Mouse (Mus musculus): ENCODE data around the gene Spdl1.
"Not testable (repeated sequence)": the region's sequence is repeated elsewhere in the genome, so short reads cannot be mapped to it uniquely, and the experiment has no call there.

Gene Spdl1

DNA sequence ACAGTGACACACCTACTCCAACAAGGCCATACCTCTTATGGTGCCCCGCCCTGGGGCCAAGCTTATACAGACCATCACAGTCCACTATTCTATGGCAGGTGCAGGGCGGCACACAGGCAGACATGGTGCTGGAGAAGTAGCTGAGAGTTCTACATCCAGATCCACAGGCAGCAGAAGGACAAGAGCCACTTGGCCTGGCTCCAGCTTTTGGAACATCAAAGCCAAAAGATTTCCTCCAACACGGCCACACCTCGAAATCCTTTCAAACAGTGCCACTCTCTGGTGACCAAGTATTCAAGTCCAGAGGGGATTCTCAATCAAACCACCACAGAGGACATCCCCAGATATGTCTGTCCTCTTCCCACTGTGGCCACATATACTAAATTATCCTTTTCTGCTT lies 28.4 kb downstream of the Spdl1 start:
- not testable (repeated sequence) for DNase-seq (ENCODE audit: low read depth)

DNA sequence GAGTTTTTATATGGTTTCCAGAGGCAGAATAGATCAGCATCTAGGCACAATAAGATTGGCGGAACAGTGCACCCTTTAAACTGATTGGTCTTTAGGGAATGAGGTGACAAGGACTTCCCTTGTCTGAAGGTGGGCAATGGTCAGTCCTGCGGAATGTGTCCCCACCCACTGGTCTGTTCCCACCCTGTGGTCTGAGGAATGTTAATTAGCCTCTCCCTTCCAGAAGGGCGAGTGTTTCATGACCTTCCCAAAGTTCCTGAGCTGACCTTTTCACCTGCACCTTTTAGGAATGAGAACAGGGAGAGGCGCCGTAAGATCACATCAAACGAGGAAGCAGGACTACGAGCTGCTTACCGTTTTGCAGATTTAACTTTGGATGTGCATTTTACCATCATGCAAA lies 35.4 kb downstream of the Spdl1 start:
- DNase-seq (ENCODE audit: low read depth), result not testable (repeated sequence)

GRCm38 (mm10) chr11:34796097-34796496 lies 37.3 kb downstream of the Spdl1 start:
- peak; percentile 30 for DNase-seq (ENCODE audit: low read depth)

DNA sequence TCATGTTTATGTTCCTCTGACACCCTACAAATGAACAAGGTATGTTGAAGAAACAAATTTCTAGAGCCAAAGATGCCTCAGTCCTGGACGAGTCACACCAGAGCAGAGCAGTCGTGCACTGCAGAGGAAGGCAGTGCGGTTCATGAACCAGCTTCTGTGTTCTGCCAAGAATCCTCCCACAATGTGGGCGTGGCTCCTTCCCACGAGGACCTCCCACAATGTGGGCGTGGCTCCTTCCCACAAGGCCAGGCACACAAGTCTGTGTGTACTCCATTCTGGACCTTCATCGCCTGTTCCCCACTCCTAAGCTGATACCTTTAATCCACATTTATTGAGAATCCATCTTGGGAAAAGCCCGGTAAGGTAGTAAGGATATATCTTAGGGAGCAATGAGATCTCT lies 41.6 kb downstream of the Spdl1 start:
- DNase-seq (ENCODE audit: low read depth), result peak; percentile 48

DNA sequence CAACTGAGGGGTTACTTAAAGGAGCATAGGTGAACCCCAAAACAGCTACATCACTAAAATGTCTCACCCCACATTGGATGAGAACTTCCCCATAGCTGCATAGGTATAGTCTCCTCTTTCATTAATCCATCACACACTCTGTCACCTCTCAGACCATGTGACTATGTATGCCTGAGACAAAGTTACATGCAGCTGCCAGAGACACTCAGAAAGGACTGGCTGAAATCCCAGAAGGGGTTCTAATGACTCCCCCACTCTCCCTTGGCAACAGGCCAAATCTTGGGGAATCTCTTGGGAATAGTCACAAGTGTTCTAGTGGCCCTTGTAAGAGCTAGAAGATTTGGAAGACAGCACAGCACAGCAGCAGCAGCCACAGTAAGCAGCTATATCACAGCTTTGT lies 48.6 kb downstream of the Spdl1 start:
- DNase-seq (ENCODE audit: low read depth), result no peak

DNA sequence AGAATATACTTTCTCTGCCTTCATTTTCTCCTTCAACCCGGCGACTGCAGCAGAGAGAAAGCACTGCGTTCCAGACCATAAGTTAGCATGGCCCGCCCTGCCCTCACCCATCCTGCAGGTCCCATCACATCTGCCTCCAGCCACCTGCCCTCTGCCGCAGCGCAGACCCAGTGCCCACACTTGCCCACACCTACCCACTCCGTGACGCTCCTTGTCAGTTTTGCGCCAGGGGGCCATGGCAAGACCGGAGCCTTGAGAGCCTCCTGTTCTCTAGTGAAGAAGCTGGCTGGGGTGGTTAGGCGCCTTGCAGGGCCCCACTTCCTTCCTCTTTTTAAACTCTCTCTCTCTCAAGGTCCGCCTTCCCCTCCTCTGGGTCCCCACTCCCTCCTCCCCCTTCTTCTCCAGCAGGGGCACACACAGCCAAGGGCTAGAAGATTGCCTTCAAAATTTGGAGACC lies 49.8 kb downstream of the Spdl1 start, which contains the start of gene Dock2:
TSS of gene Dock2 (minus strand) at position 306 of the 457 bp plus-strand sequence.
- DNase-seq (ENCODE audit: low read depth), result no peak

- DNase-seq (ENCODE audit: low read depth), result no peak
These were observed 50.7 kb downstream of the Spdl1 start for GRCm38 (mm10) chr11:34782516-34783430.

DNA sequence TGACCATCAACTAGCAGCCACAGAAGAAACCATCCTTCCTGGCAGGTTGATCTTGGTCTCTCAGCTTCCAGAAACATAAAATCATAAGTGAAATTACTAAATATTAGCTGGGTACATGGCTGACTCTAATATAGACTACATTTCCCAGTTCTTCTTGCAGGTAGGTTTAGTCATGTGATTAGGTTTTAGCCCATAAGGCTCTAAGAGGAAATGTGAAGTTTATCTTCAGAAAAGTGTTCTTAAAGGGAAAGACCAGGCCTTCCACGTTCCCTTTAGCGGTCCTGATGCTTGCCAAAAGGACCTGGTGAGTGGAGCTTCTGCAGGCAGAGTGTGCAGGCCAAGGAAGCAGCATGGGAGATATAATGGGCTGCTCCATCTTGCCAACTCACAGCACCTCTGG lies 52.7 kb downstream of the Spdl1 start:
- DNase-seq (ENCODE audit: low read depth), result no peak

DNA sequence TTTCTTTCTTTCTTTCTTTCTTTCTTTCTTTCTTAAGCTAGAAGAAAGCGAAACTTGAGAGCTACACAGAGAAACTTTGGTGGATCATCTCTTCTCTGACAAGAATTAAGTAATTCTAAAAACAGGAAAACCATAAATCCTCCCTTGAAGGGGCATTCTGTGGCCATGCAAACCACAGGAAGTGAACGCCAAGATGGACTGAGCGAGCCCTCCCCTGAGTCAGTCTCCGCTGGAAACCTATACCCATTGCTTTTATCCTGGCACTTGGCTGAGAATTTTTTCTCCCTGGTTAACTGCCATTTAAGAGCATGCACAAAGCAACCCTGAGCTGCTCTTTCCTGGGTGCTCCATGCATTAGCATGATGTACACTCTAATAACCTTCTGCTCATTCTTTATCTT lies 53.5 kb downstream of the Spdl1 start:
- DNase-seq (ENCODE audit: low read depth), result no peak

DNA sequence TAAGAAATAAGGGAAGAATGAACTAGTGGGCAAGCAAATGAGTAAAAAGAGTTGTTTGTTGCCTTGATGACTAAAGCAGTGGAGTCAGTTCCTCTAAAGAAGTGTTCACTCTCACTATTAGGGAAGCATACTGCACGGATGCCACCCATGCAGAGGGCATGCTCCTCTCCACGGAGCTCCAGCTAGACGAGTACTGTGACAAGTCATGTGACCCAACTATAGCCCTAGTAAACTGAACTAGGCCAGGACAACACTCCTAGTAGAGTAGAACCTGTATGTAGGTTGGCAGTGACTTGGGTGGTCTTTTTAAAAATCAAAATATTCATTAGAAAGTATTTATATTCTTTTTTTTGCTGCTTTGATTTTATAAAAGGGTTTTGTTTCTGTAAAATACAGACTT lies 55.1 kb downstream of the Spdl1 start:
- no peak for DNase-seq (ENCODE audit: low read depth)

- no peak for DNase-seq (ENCODE audit: low read depth)
These were observed 55.9 kb downstream of the Spdl1 start for GRCm38 (mm10) chr11:34777529-34777928.

- DNase-seq (ENCODE audit: low read depth), result no peak
These were observed 57.4 kb downstream of the Spdl1 start for GRCm38 (mm10) chr11:34776054-34776453.

- no peak for DNase-seq (ENCODE audit: low read depth)
These were observed 58.8 kb downstream of the Spdl1 start for GRCm38 (mm10) chr11:34774636-34775035.

- DNase-seq (ENCODE audit: low read depth), result no peak
These were observed 60.0 kb downstream of the Spdl1 start for GRCm38 (mm10) chr11:34773304-34773895.

DNA sequence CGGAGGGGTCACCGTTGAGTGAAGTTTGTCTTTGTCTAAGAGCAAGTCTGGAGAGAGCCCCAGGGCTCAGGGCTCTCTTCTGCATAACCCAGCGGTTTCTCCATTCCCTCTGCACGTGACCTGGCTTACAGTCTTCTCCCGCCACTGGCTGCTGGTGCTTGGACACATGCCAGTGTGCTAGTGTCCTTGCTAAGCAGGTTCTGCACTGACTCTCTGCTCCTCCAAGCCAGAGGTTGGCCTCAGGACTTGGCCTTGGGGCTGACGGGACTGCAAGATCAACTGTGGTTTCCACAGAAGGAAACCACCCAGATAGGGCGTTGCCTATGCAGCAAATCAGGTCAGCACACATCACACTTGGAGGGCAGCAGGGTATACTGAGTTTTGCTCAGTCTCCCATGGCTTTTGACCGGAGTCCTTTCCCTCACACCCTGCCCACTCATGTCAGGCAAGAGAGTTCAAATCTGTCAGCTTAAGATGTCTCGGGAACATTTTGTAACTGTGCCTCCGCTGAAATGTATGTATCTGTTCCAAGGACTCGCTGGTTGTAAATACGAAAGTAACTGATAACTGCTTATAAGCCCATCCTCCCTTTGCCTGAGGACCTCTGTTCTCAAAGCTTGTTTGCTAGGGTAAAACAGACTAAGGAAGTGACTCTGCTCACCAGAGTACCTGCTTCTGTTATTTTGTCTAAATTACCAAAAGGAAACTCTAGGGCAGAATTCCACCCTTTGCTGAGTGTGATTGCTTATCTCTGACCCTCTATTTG lies 62.0 kb downstream of the Spdl1 start:
- peak; percentile 24 for DNase-seq (ENCODE audit: low read depth)

GRCm38 (mm10) chr11:34770666-34771065 lies 62.8 kb downstream of the Spdl1 start:
- DNase-seq (ENCODE audit: low read depth), result no peak

DNA sequence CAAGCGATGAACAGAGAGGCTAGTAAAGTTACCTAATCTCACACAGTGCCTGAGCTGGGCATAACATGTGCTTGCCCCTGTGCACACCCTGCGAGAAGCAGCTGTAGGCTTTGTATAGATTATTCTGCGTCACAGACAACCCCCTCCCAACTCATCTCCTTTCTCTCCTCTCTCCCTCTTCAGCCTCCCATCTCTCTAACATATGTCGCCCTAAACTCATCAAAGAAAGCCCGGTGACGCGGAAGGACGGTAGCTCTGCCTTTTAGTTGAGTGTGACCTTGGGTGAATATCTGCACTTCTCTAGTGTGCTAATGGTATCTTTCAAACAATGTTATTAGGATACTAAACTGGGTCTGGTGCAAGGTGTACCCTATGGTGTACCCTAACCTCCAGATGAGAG lies 63.5 kb downstream of the Spdl1 start:
- no peak for DNase-seq (ENCODE audit: low read depth)

GRCm38 (mm10) chr11:34769396-34769795 lies 64.0 kb downstream of the Spdl1 start:
- no peak for DNase-seq (ENCODE audit: low read depth)

DNA sequence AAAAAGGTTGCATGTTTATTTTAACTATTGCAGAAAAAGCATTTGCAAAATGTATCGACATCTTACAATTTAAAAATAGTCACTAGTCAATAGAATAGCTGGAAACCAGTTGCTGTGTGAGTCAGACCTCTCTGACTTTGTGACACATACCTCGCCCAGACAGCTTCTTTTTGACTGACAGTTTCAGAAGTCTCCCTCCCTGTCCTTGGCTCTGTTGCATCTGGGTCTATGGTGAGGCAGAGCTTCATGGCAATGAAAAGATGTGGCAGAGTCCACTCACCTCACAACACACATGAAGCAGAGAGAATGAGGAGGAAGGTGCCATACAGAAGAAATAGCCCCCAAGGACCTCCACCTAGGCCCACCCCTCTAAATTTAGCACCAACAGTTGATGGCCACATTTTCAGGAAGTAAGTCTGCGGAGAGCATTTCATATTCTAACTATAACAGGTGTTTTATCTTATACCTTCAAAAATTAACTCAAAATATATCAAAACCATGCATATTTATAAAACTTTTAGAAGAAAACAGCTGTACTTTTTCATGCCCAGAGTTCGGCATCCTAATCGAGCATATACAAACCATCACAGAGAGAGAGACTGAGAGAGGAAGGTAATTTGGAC lies 69.6 kb downstream of the Spdl1 start:
- DNase-seq (ENCODE audit: low read depth), result no peak

DNA sequence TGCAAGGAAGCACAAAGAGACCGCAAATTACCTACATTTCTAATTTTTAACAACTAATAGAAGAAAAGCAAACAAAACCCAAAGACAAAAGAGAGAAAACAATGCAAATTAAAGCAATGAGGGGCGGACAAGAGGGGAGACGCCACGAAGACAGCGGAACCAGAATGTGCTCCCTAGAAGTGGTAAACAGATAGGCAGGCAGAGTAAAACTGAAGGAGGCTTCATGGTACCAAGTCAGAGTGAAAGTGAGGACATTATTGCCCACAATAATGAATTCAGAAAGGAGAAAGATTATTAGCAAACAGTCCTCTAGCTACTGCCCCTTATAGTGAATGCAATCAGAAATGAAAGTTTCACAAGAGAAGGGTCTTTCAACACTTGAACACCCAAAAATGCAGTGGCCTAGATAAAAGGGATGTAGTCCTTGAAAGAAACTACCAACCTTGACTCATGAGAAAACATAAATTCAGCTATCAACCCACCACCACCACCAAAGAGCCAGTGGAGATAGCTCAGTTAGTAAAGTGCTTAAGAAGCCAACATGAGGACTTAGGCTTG lies 70.8 kb downstream of the Spdl1 start:
- no peak for DNase-seq (ENCODE audit: low read depth)

DNA sequence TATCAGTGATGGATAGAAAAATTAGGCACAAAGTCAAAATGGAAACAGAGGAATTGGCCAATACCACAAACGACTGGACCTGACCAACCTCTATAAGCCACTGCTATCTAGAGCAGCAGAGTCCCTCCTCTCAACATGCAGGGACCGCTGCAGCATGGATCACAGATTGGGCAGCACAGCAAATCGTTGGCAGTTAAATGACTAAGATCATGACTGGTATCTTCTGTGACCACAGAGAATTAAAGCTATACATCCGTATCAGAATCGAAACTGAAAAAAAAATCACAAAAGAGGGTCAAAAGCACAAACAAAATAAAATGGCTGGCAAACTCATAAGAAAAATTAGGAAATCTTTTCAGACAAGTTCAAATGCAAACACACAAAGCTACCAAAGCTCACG lies 71.3 kb downstream of the Spdl1 start:
- no peak for DNase-seq (ENCODE audit: low read depth)

GRCm38 (mm10) chr11:34759582-34759981 lies 73.9 kb downstream of the Spdl1 start:
- DNase-seq (ENCODE audit: low read depth), result no peak
